Mouse (Mus musculus) midbrain, embryonic 15.5 days (tissue): ENCODE measurements around the gene Il34. TPM values are rescaled to one million over a fixed set of nuclear protein-coding genes. Genes with fewer than 3 reads are reported as not detected.
"Not testable (repeated sequence)": the region's sequence is repeated elsewhere in the genome, so short reads cannot be mapped to it uniquely, and the experiment has no call there.

Experiments used
- ATAC-seq: fragments of 200-750 bp; cut with Nextera tagmentation; replicated peaks from 2 replicates; pipeline ENCODE4 v1.8.0; 2017; ENCODE audit warnings: moderate TSS enrichment
- H3K27ac ChIP-seq: fragments of 300-500 bp; sonication (generic); 2 replicates; pipeline ENCODE4 v1.5.1; 2015; ENCODE audit warnings: mild to moderate bottlenecking, inconsistent platforms
- H3K27me3 ChIP-seq: fragments of 300-500 bp; sonication (generic); replicated peaks from 2 replicates; pipeline ENCODE4 v1.6.1; 2015; ENCODE audit warnings: inconsistent platforms
- H3K36me3 ChIP-seq: fragments of 300-500 bp; sonication (generic); replicated peaks from 2 replicates; pipeline ENCODE4 v1.6.1; 2015; ENCODE audit warnings: inconsistent platforms
- H3K4me1 ChIP-seq: fragments of 300-500 bp; sonication (generic); 2 replicates; pipeline ENCODE4 v1.6.1; 2015; ENCODE audit warnings: inconsistent platforms
- H3K4me2 ChIP-seq: fragments of 300-500 bp; sonication (generic); 2 replicates; pipeline ENCODE4 v1.6.1; 2015; ENCODE audit warnings: inconsistent platforms, mild to moderate bottlenecking, moderate library complexity
- H3K4me3 ChIP-seq: fragments of 300-500 bp; sonication (generic); 2 replicates; pipeline ENCODE4 v1.5.1; 2015; ENCODE audit warnings: mild to moderate bottlenecking, inconsistent platforms
- H3K9ac ChIP-seq: fragments of 300-500 bp; sonication (generic); 2 replicates; pipeline ENCODE4 v1.6.1; 2015; ENCODE audit warnings: mild to moderate bottlenecking, inconsistent platforms
- H3K9me3 ChIP-seq: fragments of 300-500 bp; sonication (generic); 2 replicates; pipeline ENCODE4 v1.6.1; 2016; ENCODE audit warnings: inconsistent platforms
- WGBS: fragments of 180-500 bp; shearing (Covaris S2); methylation state at CpG from one replicate; pipeline ENCODE4 v1.1.7; 2015; ENCODE audit warnings: mixed read lengths; 5-methylcytosine and 5-hydroxymethylcytosine counted together
- polyA plus RNA-seq: library from polyadenylated mRNA; unstranded; fragments of >200 nt; fragmentation: Nextera tagmentation; extraction: Ambion mirVana; gene quantifications from 2 replicates; pipeline ENCODE4 v1.2.1, GENCODE M21; 2015

Gene Il34
- polyA plus RNA-seq, 1 experiment from 2014 or later, result 6.9 TPM

DNA sequence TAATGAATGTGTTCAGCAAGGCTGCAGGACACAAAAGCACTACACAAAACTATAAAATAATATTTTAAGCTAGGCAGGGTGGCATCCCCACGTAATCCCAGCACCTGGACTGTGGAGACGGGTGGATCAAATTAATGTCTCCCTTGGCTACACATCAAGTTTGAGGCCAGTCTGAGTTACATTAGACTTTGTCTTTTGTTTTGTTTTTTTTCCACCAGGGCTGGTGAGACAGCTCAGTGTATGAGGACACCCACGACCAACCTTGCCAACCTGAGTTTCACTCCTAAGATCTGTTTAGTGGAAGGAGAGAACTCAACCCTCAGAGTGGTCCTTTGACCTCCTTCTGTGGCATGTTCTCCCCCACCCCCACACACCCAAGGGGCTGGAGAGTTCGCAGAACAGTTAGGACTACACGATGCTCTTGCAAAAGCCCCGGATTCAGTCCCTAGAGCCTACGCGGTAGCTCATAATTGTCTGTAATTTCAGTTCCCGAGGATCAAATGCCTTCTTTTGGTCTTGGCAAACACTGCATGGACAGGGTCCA lies 18.2 kb downstream of the Il34 start:
- H3K4me3 ChIP-seq, result no peak overlapping the region
- no peaks in the 10 kb centered on the region for H3K9me3 ChIP-seq
- no peak overlapping the region for H3K27ac ChIP-seq
- H3K4me2 ChIP-seq, result no peak overlapping the region
- 90% methylated on average over 9 of the region's 9 CpGs for WGBS
- no peaks in the 10 kb centered on the region for H3K36me3 ChIP-seq
- no peak for ATAC-seq
- H3K27me3 ChIP-seq, result no peaks in the 10 kb centered on the region
- H3K4me1 ChIP-seq, result no peaks in the 10 kb centered on the region
- no peak overlapping the region for H3K9ac ChIP-seq

- 84% methylated on average over 8 of the region's 8 CpGs for WGBS
- Histone ChIP-seq H3K9ac (no peak overlapping the region), H3K9me3 (no peaks in the 10 kb centered on the region), H3K27me3 (no peaks in the 10 kb centered on the region), H3K36me3 (no peaks in the 10 kb centered on the region), H3K4me3 (no peak overlapping the region), H3K27ac (no peak overlapping the region), H3K4me2 (no peak overlapping the region), H3K4me1 (no peaks in the 10 kb centered on the region)
- ATAC-seq, result no peak
Measured at GRCm38 (mm10) chr8:110786934-110787333, 18.8 kb downstream of the Il34 start.

- WGBS, result 75% methylated on average over 7 of the region's 7 CpGs
- H3K4me3 ChIP-seq, H3K4me2 ChIP-seq, H3K36me3 ChIP-seq, ATAC-seq, H3K27ac ChIP-seq, H3K9ac ChIP-seq, H3K4me1 ChIP-seq, H3K27me3 ChIP-seq, H3K9me3 ChIP-seq: not testable (repeated sequence)
Measured at GRCm38 (mm10) chr8:110786501-110786900, 19.2 kb downstream of the Il34 start.

- ATAC-seq, result no peak
- no peaks in the 10 kb centered on the region for H3K4me1 ChIP-seq
- no peak overlapping the region for H3K9ac ChIP-seq
- no peak overlapping the region for H3K4me2 ChIP-seq
- H3K4me3 ChIP-seq, result no peak overlapping the region
- no peaks in the 10 kb centered on the region for H3K9me3 ChIP-seq
- no peaks in the 10 kb centered on the region for H3K27me3 ChIP-seq
- WGBS, result 65% methylated on average over 2 of the region's 2 CpGs
- H3K36me3 ChIP-seq, result no peaks in the 10 kb centered on the region
- no peak overlapping the region for H3K27ac ChIP-seq
Measured at GRCm38 (mm10) chr8:110785366-110785765, 20.4 kb downstream of the Il34 start.

GRCm38 (mm10) chr8:110779924-110780718 lies 25.6 kb downstream of the Il34 start:
- no peaks in the 10 kb centered on the region for H3K4me1 ChIP-seq
- H3K27ac ChIP-seq, result no peak overlapping the region
- H3K9me3 ChIP-seq, result no peaks in the 10 kb centered on the region
- ATAC-seq, result no peak
- H3K36me3 ChIP-seq, result no peaks in the 10 kb centered on the region
- H3K27me3 ChIP-seq, result no peaks in the 10 kb centered on the region
- H3K4me3 ChIP-seq, result no peak overlapping the region
- no peak overlapping the region for H3K9ac ChIP-seq
- no peak overlapping the region for H3K4me2 ChIP-seq
- WGBS, result 84% methylated on average over 13 of the region's 13 CpGs

DNA sequence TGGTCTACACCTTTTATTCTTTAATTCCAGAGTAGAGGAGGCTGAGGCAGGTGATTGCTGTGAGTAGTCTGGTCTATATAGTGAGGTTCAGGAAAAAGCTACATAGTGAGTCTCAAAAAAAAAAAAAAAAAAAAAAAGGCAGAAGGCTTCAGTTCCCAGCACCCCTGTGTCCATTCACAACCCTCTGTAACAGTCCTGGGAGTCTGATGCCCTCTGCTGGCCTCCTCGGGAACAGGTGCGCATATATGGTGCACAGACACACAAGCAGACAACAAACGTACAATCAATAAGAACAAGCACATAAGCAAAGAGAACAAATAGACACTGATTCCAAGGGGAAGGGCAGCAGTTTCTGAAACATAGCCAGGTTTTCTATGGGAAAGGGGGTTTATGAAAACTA lies 29.4 kb downstream of the Il34 start:
- Histone ChIP-seq H3K4me2 (no peak overlapping the region), H3K36me3 (no peaks in the 10 kb centered on the region), H3K27ac (no peak overlapping the region), H3K9ac (no peak overlapping the region), H3K9me3 (no peaks in the 10 kb centered on the region), H3K27me3 (no peaks in the 10 kb centered on the region), H3K4me3 (no peak overlapping the region), H3K4me1 (no peaks in the 10 kb centered on the region)
- ATAC-seq, result no peak
- 96% methylated on average over 3 of the region's 3 CpGs for WGBS

DNA sequence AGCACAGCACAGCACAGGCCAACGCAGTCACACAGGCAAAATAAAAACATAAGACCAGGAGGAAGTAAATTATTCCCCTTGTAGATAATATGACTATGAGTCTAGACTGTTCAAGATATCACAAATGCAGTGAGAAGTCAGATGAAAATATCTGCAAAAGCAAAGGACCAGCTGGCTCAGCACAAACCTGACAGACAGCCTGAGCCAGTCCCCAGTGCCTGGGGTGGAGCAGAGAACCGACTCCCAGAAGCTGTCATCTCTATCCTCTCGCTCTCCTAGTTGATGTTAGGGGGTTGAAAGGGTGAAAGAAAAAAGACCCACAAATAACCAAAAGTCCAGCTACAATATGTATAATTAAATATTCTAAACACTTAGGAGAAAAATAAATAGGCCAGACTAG lies 30.0 kb downstream of the Il34 start:
- Histone ChIP-seq H3K4me1 (no peaks in the 10 kb centered on the region), H3K4me2 (no peak overlapping the region), H3K36me3 (no peaks in the 10 kb centered on the region), H3K27ac (no peak overlapping the region), H3K4me3 (no peak overlapping the region), H3K27me3 (no peaks in the 10 kb centered on the region), H3K9ac (no peak overlapping the region), H3K9me3 (no peaks in the 10 kb centered on the region)
- no peak for ATAC-seq
- WGBS, result 93% methylated on average over 3 of the region's 3 CpGs

DNA sequence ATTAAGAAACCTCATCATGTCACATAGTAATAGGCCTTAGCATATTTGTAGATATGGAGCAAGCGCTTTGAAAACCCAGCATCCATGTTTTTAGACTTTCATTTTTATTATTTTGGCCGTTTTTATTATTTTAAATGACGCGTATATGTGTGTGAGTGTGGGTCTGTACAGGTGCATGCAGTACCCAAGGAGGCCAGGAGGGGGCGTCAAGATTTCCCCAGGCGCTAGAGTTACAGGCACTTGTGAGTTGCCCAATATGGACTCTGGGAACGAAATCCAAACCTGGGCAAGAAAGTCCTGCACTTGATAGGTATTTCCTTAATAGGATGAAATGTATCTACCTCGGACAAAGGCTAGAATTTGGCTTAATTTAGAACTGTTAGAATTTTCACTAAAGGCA lies 30.4 kb downstream of the Il34 start:
- H3K4me1 ChIP-seq, result no peaks in the 10 kb centered on the region
- no peaks in the 10 kb centered on the region for H3K9me3 ChIP-seq
- H3K36me3 ChIP-seq, result no peaks in the 10 kb centered on the region
- WGBS, result 74% methylated on average over 8 of the region's 8 CpGs
- no peaks in the 10 kb centered on the region for H3K27me3 ChIP-seq
- no peak overlapping the region for H3K27ac ChIP-seq
- H3K4me3 ChIP-seq, result no peak overlapping the region
- no peak overlapping the region for H3K9ac ChIP-seq
- H3K4me2 ChIP-seq, result no peak overlapping the region
- ATAC-seq, result no peak

GRCm38 (mm10) chr8:110774725-110775124 lies 31.0 kb downstream of the Il34 start:
- H3K36me3 ChIP-seq, result no peaks in the 10 kb centered on the region
- H3K4me3 ChIP-seq, result no peak overlapping the region
- H3K4me1 ChIP-seq, result no peaks in the 10 kb centered on the region
- ATAC-seq, result no peak
- WGBS, result 87% methylated on average over 6 of the region's 6 CpGs
- no peak overlapping the region for H3K4me2 ChIP-seq
- no peaks in the 10 kb centered on the region for H3K9me3 ChIP-seq
- no peak overlapping the region for H3K9ac ChIP-seq
- H3K27me3 ChIP-seq, result no peaks in the 10 kb centered on the region
- no peak overlapping the region for H3K27ac ChIP-seq

DNA sequence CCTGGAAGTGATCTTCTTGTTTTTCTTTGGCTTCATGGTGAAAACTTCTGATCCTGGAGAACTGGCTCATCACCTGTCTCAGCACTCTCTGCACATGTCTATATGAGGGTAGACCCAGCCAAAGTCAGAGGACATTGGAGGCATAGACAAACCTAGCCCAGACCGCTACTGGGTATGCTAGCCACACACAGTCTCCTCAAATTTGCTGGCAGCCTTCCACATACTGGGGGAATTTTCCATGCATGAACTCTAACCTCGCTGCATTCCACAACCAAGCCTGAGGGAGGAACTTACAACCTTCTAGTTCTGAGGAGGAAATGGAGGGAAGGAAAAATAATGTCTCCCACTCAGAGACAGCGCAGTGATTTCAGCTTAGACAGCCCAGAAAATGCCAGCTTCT lies 31.7 kb downstream of the Il34 start:
- ATAC-seq, result no peak

DNA sequence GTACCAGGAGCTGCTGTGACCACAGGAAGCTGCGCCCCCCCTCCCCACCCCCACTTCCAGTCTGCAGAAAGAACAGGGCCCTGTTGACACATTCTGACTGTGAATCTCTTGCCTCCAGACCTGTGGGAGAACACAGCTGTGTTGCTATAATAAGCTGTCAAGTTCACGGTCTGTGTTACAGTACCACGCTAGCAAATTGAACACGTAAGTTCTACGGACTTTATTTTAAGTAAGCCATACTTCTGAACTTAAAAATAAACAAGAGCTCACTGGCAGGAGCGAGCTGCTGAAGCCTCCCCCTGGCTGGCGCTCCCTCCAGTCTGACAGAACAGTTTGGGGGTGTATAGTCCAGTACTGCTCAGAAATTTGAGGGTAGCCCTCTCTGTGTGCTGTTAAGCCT lies 33.3 kb downstream of the Il34 start:
- Histone ChIP-seq H3K27ac (no peak overlapping the region), H3K36me3 (no peaks in the 10 kb centered on the region), H3K4me1 (no peaks in the 10 kb centered on the region), H3K4me3 (no peak overlapping the region), H3K4me2 (no peak overlapping the region), H3K9ac (no peak overlapping the region), H3K27me3 (no peaks in the 10 kb centered on the region), H3K9me3 (no peaks in the 10 kb centered on the region)
- no peak for ATAC-seq
- WGBS, result 88% methylated on average over 7 of the region's 7 CpGs

More for the DNA sequence above, 31.7 kb downstream of the Il34 start:
- Histone ChIP-seq H3K4me3 (no peak overlapping the region), H3K27ac (no peak overlapping the region), H3K4me1 (no peaks in the 10 kb centered on the region), H3K27me3 (no peaks in the 10 kb centered on the region), H3K36me3 (no peaks in the 10 kb centered on the region), H3K9ac (no peak overlapping the region), H3K4me2 (no peak overlapping the region), H3K9me3 (no peaks in the 10 kb centered on the region)
- WGBS, result 88% methylated on average over 3 of the region's 3 CpGs

DNA sequence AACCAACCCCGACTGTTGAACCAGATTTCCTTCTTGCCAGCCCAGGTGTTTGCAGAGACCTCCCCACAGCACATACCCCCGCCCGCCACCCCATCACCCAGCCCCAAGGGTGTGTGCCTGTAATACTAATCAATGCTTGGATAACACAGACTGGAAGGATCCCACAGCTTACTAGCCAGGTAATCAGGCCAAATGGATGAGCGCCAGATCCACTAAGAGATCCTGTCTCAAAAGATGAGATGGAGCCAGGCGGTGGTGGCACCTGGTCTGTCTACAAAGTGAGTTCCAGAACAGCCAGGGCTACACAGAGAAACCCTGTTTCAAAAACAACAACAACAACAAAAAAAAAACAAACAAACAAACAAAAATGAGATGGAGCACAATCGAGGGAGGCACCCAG lies 38.5 kb downstream of the Il34 start:
- no peak overlapping the region for H3K9ac ChIP-seq
- ATAC-seq, result no peak
- H3K9me3 ChIP-seq, result no peaks in the 10 kb centered on the region
- H3K4me3 ChIP-seq, result no peak overlapping the region
- H3K4me2 ChIP-seq, result no peak overlapping the region
- no peaks in the 10 kb centered on the region for H3K36me3 ChIP-seq
- H3K4me1 ChIP-seq, result no peaks in the 10 kb centered on the region
- WGBS, result 91% methylated on average over 6 of the region's 6 CpGs
- no peaks in the 10 kb centered on the region for H3K27me3 ChIP-seq
- H3K27ac ChIP-seq, result no peak overlapping the region

DNA sequence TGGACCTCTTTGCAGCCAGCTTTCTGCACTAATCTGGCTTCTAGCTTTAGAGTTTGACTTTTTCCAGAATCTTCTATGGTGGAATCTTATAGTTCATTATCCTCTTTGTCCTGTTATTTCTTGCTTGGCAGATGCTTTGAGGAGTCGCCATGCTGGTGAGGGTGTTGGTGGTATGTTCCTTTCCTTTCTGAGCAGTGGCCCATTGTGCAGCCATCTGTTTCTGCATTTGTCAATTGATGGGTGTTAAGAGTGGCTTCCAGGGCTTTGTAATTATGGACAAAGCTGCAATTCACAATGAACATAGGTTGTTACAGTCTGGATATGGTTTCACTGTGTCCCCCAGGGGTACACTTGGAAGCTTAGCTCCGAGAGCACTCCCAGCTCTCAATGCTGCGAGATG lies 41.1 kb downstream of the Il34 start:
- no peak for ATAC-seq
- 61% methylated on average over 3 of the region's 3 CpGs for WGBS
- Histone ChIP-seq H3K4me3 (no peak overlapping the region), H3K9me3 (no peaks in the 10 kb centered on the region), H3K27me3 (no peaks in the 10 kb centered on the region), H3K27ac (no peak overlapping the region), H3K4me2 (no peak overlapping the region), H3K36me3 (no peaks in the 10 kb centered on the region), H3K9ac (no peak overlapping the region), H3K4me1 (no peaks in the 10 kb centered on the region)
